Mouse (Mus musculus): ENCODE results near the gene Tox4.

Gene Tox4

GRCm38 (mm10) chr14:52313931-52314807 lies 35.2 kb downstream of the Tox4 start:
- DNase-seq (ENCODE audit: low spot score in 2 of 2), result no peak

GRCm38 (mm10) chr14:52314808-52315150 lies 35.8 kb downstream of the Tox4 start:
- DNase-seq (ENCODE audit: low spot score in 2 of 2), result no peak

- no peak for DNase-seq (ENCODE audit: low spot score in 2 of 2)
Measured at GRCm38 (mm10) chr14:52315283-52315780, 36.4 kb downstream of the Tox4 start.

GRCm38 (mm10) chr14:52315792-52316440 lies 37.0 kb downstream of the Tox4 start:
- peak; percentile 59 to 61 for DNase-seq (ENCODE audit: low spot score in 2 of 2)

- DNase-seq (ENCODE audit: low spot score in 2 of 2), result no peak
Measured at GRCm38 (mm10) chr14:52316441-52317225, 37.7 kb downstream of the Tox4 start.

- no peak for DNase-seq (ENCODE audit: low spot score in 2 of 2)
Measured at GRCm38 (mm10) chr14:52319361-52319760, 40.4 kb downstream of the Tox4 start.

- DNase-seq (ENCODE audit: low spot score in 2 of 2), result no peak
Measured at GRCm38 (mm10) chr14:52325890-52326289, 46.9 kb downstream of the Tox4 start.

GRCm38 (mm10) chr14:52327375-52327901 lies 48.5 kb downstream of the Tox4 start:
- no peak for DNase-seq (ENCODE audit: low spot score in 2 of 2)

- no peak for DNase-seq (ENCODE audit: low spot score in 2 of 2)
Measured at GRCm38 (mm10) chr14:52327910-52328812, 49.2 kb downstream of the Tox4 start, which contains the start of gene Sall2. Sall2 (minus strand) TSS chr14:52328762.

GRCm38 (mm10) chr14:52331069-52331750 lies 52.3 kb downstream of the Tox4 start:
- no peak for DNase-seq (ENCODE audit: low spot score in 2 of 2)

GRCm38 (mm10) chr14:52332171-52332570 lies 53.2 kb downstream of the Tox4 start:
- no peak for DNase-seq (ENCODE audit: low spot score in 2 of 2)

GRCm38 (mm10) chr14:52338751-52339511 lies 60.0 kb downstream of the Tox4 start:
- DNase-seq (ENCODE audit: low spot score in 2 of 2), result peak; percentile 20 to 61

GRCm38 (mm10) chr14:52339512-52339852 lies 60.5 kb downstream of the Tox4 start:
- DNase-seq (ENCODE audit: low spot score in 2 of 2), result no peak

Measured in right cerebral cortex, postnatal 36 days (tissue).